Mouse (Mus musculus) heart, postnatal 0 days (tissue): ENCODE measurements around the gene Aco2. TPM values are rescaled to one million over a fixed set of nuclear protein-coding genes. Genes with fewer than 3 reads are reported as not detected.
A peak's percentile ranks its signal among the peaks of the same experiment; 100 is the strongest.

Experiments
- ATAC-seq: fragments of 200-750 bp; cut with Nextera tagmentation; 2 replicates; pipeline ENCODE4 v1.8.0; 2017; ENCODE audit warnings: low read depth, moderate number of reproducible peaks, moderate library complexity; ENCODE audit not compliant: insufficient read depth
- DNase-seq: peaks from one replicate; pipeline ENCODE4 v3.0.0-alpha.2; 2016; ENCODE audit warnings: low spot score
- H3K27ac ChIP-seq: fragments of 300-500 bp; sonication (generic); 2 replicates; pipeline ENCODE4 v1.5.1; 2014; ENCODE audit warnings: low read depth, mild to moderate bottlenecking
- H3K27me3 ChIP-seq: fragments of 300-500 bp; sonication (generic); 2 replicates; pipeline ENCODE4 v1.6.1; 2014; ENCODE audit warnings: low read length, mixed read lengths; ENCODE audit not compliant: control insufficient read depth, insufficient read depth
- H3K36me3 ChIP-seq: fragments of 300-500 bp; sonication (generic); replicated peaks from 2 replicates; pipeline ENCODE4 v1.6.1; 2014; ENCODE audit warnings: low read length, mixed read lengths; ENCODE audit not compliant: control insufficient read depth, insufficient read depth
- H3K4me1 ChIP-seq: fragments of 300-500 bp; sonication (generic); 2 replicates; pipeline ENCODE4 v1.6.1; 2014; ENCODE audit warnings: antibody characterized with exemption; ENCODE audit not compliant: control insufficient read depth, insufficient read depth
- H3K4me2 ChIP-seq: fragments of 300-500 bp; sonication (generic); 2 replicates; pipeline ENCODE4 v1.6.1; 2014; ENCODE audit warnings: low read depth, mild to moderate bottlenecking, low read length, moderate library complexity
- H3K4me3 ChIP-seq: fragments of 300-500 bp; sonication (generic); 2 replicates; pipeline ENCODE4 v1.5.1; 2014; ENCODE audit warnings: low read depth, low read length
- H3K9ac ChIP-seq: fragments of 300-500 bp; sonication (generic); replicated peaks from 2 replicates; pipeline ENCODE4 v1.6.1; 2014; ENCODE audit warnings: low read depth, low read length, mixed read lengths
- H3K9me3 ChIP-seq: fragments of 300-500 bp; sonication (generic); replicated peaks from 2 replicates; pipeline ENCODE4 v1.6.1; 2016; ENCODE audit warnings: low read length; ENCODE audit not compliant: control insufficient read depth
- CTCF ChIP-seq: IDR thresholded peaks from 2 replicates; pipeline ENCODE4 v1.5.1; 2016; ENCODE audit warnings: antibody characterized with exemption, control low read depth, low read depth
- EP300 ChIP-seq: IDR thresholded peaks from 2 replicates; pipeline ENCODE4 v1.6.1; 2016; ENCODE audit warnings: antibody characterized with exemption, low read depth
- WGBS: fragments of 180-500 bp; shearing (Covaris S2); extraction: QIAGEN DNeasy Blood & Tissue Kit; methylation state at CpG from one replicate; pipeline ENCODE4 v1.1.7; 2014; 5-methylcytosine and 5-hydroxymethylcytosine counted together
- polyA plus RNA-seq: library from polyadenylated mRNA; unstranded; fragments of >200 nt; fragmentation: Nextera tagmentation; extraction: Ambion mirVana; gene quantifications from 2 replicates; pipeline ENCODE4 v1.2.1, GENCODE M21; 2015
- total RNA-seq: library from RNA; depleted of rRNA; stranded (reverse); fragments of >200 nt; gene quantifications from 2 replicates; pipeline ENCODE4 v1.2.3, GENCODE M21; 2014; ENCODE audit warnings: low replicate concordance

Gene Aco2
- total and polyA plus RNA-seq, 2 experiments from 2014 or later, result 1,040 to 2,039 TPM

- Histone ChIP-seq H3K4me3 (no peak overlapping the region), H3K4me2 (no peak overlapping the region), H3K27me3 (no peaks in the 10 kb centered on the region), H3K36me3 (peaks cover 89% of the 10 kb centered on the region), H3K9ac (no peak overlapping the region), H3K4me1 (no peaks in the 10 kb centered on the region), H3K27ac (0 out of 2 replicates have a peak overlapping the region, but pooled peaks have one; percentile 11), H3K9me3 (no peaks in the 10 kb centered on the region)
- WGBS, result 57% methylated on average over 2 of the region's 2 CpGs
- TF ChIP-seq EP300, result no peak
- no peak for TF ChIP-seq CTCF
- ATAC-seq (no peak), DNase-seq (no peak)
Observed at GRCm38 (mm10) chr15:81912498-81912897, 40.4 kb downstream of the Aco2 start.

GRCm38 (mm10) chr15:81914668-81915067 is 42.6 kb downstream of the Aco2 start:
- H3K4me1 ChIP-seq, result no peaks in the 10 kb centered on the region
- WGBS, result 73% methylated on average over 5 of the region's 5 CpGs
- no peaks in the 10 kb centered on the region for H3K9me3 ChIP-seq
- no peaks in the 10 kb centered on the region for H3K27me3 ChIP-seq
- no peak overlapping the region for H3K27ac ChIP-seq
- H3K36me3 ChIP-seq, result peaks cover 70% of the 10 kb centered on the region
- H3K4me3 ChIP-seq, result no peak overlapping the region
- no peak overlapping the region for H3K4me2 ChIP-seq
- DNase-seq, result no peak
- ATAC-seq, result no peak
- TF ChIP-seq EP300 (no peak), CTCF (no peak)
- no peak overlapping the region for H3K9ac ChIP-seq

DNA sequence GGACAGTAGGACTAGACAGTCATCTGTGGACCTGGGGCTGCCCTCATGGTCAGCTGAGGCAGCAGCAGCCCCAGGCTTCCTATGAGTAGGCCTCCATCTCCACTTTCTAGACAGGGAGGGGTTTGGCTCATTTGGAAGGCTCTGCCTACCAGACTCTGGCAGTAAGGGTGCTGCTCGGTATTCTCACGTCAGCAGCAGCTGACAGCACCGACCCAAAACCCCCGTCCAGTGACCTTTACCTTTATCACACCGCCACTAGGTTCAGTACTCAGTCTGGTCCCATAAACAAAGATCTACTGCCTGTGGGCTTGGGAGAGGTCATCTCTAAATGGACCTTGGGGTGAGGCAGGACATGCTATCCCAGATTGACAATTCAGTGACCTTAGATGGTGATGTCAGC is 43.6 kb downstream of the Aco2 start:
- H3K36me3 ChIP-seq, result peaks cover 60% of the 10 kb centered on the region
- TF ChIP-seq EP300 (no peak), CTCF (no peak)
- 53% methylated on average over 5 of the region's 5 CpGs for WGBS
- H3K4me2 ChIP-seq, result no peak overlapping the region
- no peak overlapping the region for H3K9ac ChIP-seq
- H3K4me3 ChIP-seq, result no peak overlapping the region
- no peak overlapping the region for H3K27ac ChIP-seq
- ATAC-seq (no peak), DNase-seq (no peak)
- no peaks in the 10 kb centered on the region for H3K4me1 ChIP-seq
- no peaks in the 10 kb centered on the region for H3K27me3 ChIP-seq
- H3K9me3 ChIP-seq, result no peaks in the 10 kb centered on the region

DNA sequence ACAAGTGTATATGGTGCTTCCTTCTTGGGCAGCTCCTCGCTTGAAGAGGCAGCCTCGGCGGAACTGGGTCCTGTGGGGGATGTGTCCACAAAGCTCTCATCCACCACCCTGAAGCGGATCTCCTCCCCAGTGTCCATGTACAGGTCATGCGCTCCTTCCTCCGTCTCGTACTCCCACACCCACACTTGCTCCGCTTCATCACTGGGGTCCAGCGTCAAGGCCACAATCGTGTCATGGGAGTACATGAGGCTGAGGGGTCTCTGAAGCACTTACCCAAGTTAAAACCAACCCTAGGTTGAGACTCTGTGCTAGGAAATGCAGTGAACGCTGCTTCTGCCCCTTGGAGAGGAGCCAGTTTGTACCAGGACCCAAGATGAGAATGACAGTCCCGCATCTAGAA is 45.1 kb downstream of the Aco2 start:
- Histone ChIP-seq H3K9me3 (no peaks in the 10 kb centered on the region), H3K4me1 (no peaks in the 10 kb centered on the region), H3K27me3 (no peaks in the 10 kb centered on the region), H3K9ac (no peak overlapping the region), H3K36me3 (peaks cover 45% of the 10 kb centered on the region), H3K4me3 (no peak overlapping the region), H3K4me2 (no peak overlapping the region), H3K27ac (no peak overlapping the region)
- WGBS, result 77% methylated on average over 12 of the region's 12 CpGs
- TF ChIP-seq EP300, result no peak
- no peak for TF ChIP-seq CTCF
- ATAC-seq (no peak), DNase-seq (no peak)

DNA sequence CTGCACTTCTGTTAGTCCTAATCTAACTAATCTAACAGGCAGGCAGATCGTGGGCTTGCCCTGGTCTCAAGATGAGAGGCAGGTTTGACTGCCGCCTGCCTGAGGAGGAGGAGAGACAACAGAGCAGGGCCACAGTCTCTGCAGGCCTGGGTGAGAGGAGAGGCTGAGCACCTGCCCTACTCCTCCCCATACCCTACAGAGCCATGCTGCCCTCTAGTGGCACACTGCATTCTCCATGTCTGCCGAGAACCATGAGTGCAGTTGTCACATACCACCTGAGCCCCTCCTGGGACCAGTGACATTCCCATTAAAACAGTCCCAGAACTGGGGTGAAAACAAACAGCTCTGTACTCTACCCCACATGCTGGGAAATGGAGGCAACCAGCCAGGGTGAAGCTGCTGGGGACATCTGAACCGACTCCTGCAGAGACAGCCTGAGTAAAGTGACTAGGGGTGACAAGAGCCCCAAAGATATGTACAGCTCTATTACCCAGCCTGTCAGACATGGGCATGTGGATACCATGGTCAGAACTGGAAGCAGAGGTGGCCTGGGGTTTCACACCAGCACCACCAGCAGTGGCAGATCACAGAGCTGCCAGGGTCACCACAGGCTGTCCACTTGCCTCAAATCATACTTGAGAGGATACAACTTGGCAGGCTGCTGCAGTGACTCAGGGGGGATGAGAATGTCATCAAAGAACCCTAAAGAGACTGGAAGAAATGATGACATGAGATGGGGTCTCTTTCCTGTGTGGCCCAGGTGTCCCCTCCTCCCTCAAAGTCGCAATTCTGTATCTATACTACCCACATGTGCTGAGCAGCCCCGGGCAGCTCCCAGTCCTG is 45.7 kb downstream of the Aco2 start:
- DNase-seq (peak; percentile 51), ATAC-seq (peak; percentile 76)
- Histone ChIP-seq H3K36me3 (peaks cover 39% of the 10 kb centered on the region), H3K4me2 (no peak overlapping the region), H3K9ac (no peak overlapping the region), H3K9me3 (no peaks in the 10 kb centered on the region), H3K4me1 (no peaks in the 10 kb centered on the region), H3K27me3 (no peaks in the 10 kb centered on the region), H3K27ac (no peak overlapping the region), H3K4me3 (no peak overlapping the region)
- TF ChIP-seq CTCF (peak; percentile 87), EP300 (no peak)
- WGBS, result 54% methylated on average over 6 of the region's 6 CpGs
